Mouse (Mus musculus) MEL (cell line): Measurements from ENCODE around the gene Gm20696. TPM values are rescaled to one million over a fixed set of nuclear protein-coding genes. Genes with fewer than 3 reads are reported as not detected.

Experiments used
- DNase-seq: peaks from one replicate; pipeline ENCODE4 v3.0.0; 2011; ENCODE audit warnings: low read depth, low spot score
- H3K27ac ChIP-seq: 2 replicates; pipeline ENCODE4 v1.5.1; 2012; ENCODE audit warnings: low read depth, mild to moderate bottlenecking, control low read depth, low read length, moderate library complexity; ENCODE audit not compliant: control insufficient read depth
- H3K27me3 ChIP-seq, 2 experiments: fragments of 150-350 bp in 1 of 2; sonication (generic) in 1 of 2; 2 replicates each; pipeline ENCODE4 v1.6.1; 2012; ENCODE audit warnings: low read length in 2 of 2, mild to moderate bottlenecking in 2 of 2, improper control_type of control experiment in 1 of 2, moderate library complexity in 1 of 2; ENCODE audit not compliant: insufficient read depth in 2 of 2, control insufficient read depth in 1 of 2
- H3K36me3 ChIP-seq, 2 experiments: 2 replicates each; pipeline ENCODE4 v1.6.1; 2012 to 2014; ENCODE audit warnings: low read length in 2 of 2, improper control_type of control experiment in 1 of 2, inconsistent platforms in 1 of 2, mild to moderate bottlenecking in 1 of 2; ENCODE audit not compliant: insufficient read depth in 2 of 2, control insufficient read depth in 1 of 2
- H3K4me1 ChIP-seq, 2 experiments: fragments of 150-350 bp in 1 of 2; sonication (generic) in 1 of 2; 2 replicates each; pipeline ENCODE4 v1.6.1; 2012; ENCODE audit warnings: low read length in 2 of 2, improper control_type of control experiment in 1 of 2, mild to moderate bottlenecking in 1 of 2; ENCODE audit not compliant: insufficient read depth in 2 of 2, control insufficient read depth in 1 of 2
- H3K4me3 ChIP-seq, 2 experiments: fragments of 150-350 bp in 1 of 2; sonication (generic) in 1 of 2; 2 replicates each; pipeline ENCODE4 v1.5.1; 2012; ENCODE audit warnings: low read depth in 2 of 2, low read length in 2 of 2, mild to moderate bottlenecking in 2 of 2, moderate library complexity in 2 of 2, control low read depth in 1 of 2, improper control_type of control experiment in 1 of 2; ENCODE audit not compliant: control insufficient read depth in 1 of 2, insufficient read depth in 1 of 2
- H3K79me2 ChIP-seq: 2 replicates; pipeline ENCODE4 v1.6.1; 2012; ENCODE audit warnings: mild to moderate bottlenecking, low read length, moderate library complexity; ENCODE audit not compliant: control insufficient read depth, poor library complexity, insufficient read depth
- H3K9ac ChIP-seq: 2 replicates; pipeline ENCODE4 v1.6.1; 2012; ENCODE audit warnings: low read depth, mild to moderate bottlenecking, control low read depth, low read length, moderate library complexity; ENCODE audit not compliant: control insufficient read depth, poor library complexity, severe bottlenecking
- H3K9me3 ChIP-seq: fragments of 150-350 bp; sonication (generic); replicated peaks from 2 replicates; pipeline ENCODE4 v1.6.1; 2012; ENCODE audit warnings: mild to moderate bottlenecking, low read length, improper control_type of control experiment, moderate library complexity; ENCODE audit not compliant: insufficient read depth
- BHLHE40 ChIP-seq: IDR thresholded peaks from 2 replicates; pipeline ENCODE4 v1.6.1; 2012; ENCODE audit warnings: low read depth, mild to moderate bottlenecking, inconsistent platforms, low read length, improper control_type of control experiment, borderline replicate concordance
- CHD2 ChIP-seq: IDR thresholded peaks from 2 replicates; pipeline ENCODE4 v1.6.1; 2011; ENCODE audit warnings: low read length, improper control_type of control experiment
- CTCF ChIP-seq, 3 experiments: IDR thresholded peaks in 2 of 3; conservative IDR thresholded peaks in 1 of 3; 2 replicates each; pipeline ENCODE4 v1.5.1; 2011 to 2012; ENCODE audit warnings: low read length in 3 of 3, low read depth in 2 of 3, mild to moderate bottlenecking in 2 of 3, improper control_type of control experiment in 1 of 3, inconsistent platforms in 1 of 3, mixed read lengths in 1 of 3, moderate library complexity in 1 of 3; ENCODE audit not compliant: control insufficient read depth in 1 of 3, insufficient read depth in 1 of 3, poor library complexity in 1 of 3, severe bottlenecking in 1 of 3
- ETS1 ChIP-seq: IDR thresholded peaks from 2 replicates; pipeline ENCODE4 v1.6.1; 2012; ENCODE audit warnings: low read depth, mild to moderate bottlenecking, inconsistent platforms, low read length, improper control_type of control experiment, moderate library complexity
- GABPA ChIP-seq: IDR thresholded peaks from 2 replicates; pipeline ENCODE4 v1.6.1; 2012; ENCODE audit warnings: low read depth, mild to moderate bottlenecking, inconsistent platforms, low read length, improper control_type of control experiment, moderate library complexity
- GATA1 ChIP-seq: IDR thresholded peaks from 2 replicates; pipeline ENCODE4 v1.6.1; 2011; ENCODE audit warnings: low read depth, low read length, improper control_type of control experiment
- HCFC1 ChIP-seq: IDR thresholded peaks from 2 replicates; pipeline ENCODE4 v1.6.1; 2012; ENCODE audit warnings: low read depth, mild to moderate bottlenecking, inconsistent platforms, low read length, improper control_type of control experiment, moderate library complexity
- KAT2A ChIP-seq: conservative IDR thresholded peaks from 2 replicates; pipeline ENCODE4 v1.6.1; 2012; ENCODE audit warnings: low read depth, low read length, improper control_type of control experiment, inconsistent platforms
- MAFK ChIP-seq: IDR thresholded peaks from 2 replicates; pipeline ENCODE4 v1.6.1; 2011; ENCODE audit warnings: low read depth, mild to moderate bottlenecking, low read length, improper control_type of control experiment, borderline replicate concordance
- MAX ChIP-seq: IDR thresholded peaks from 2 replicates; pipeline ENCODE4 v1.6.1; 2011; ENCODE audit warnings: low read length, improper control_type of control experiment
- MAZ ChIP-seq: IDR thresholded peaks from 2 replicates; pipeline ENCODE4 v1.6.1; 2012; ENCODE audit warnings: low read depth, mild to moderate bottlenecking, inconsistent platforms, low read length, improper control_type of control experiment
- MXI1 ChIP-seq: IDR thresholded peaks from 2 replicates; pipeline ENCODE4 v1.6.1; 2011; ENCODE audit warnings: mild to moderate bottlenecking, low read depth, low read length, improper control_type of control experiment
- MYB ChIP-seq: IDR thresholded peaks from 2 replicates; pipeline ENCODE4 v1.6.1; 2011; ENCODE audit warnings: mild to moderate bottlenecking, low read depth, low read length, improper control_type of control experiment
- MYC ChIP-seq: IDR thresholded peaks from 2 replicates; pipeline ENCODE4 v1.6.1; 2011; ENCODE audit warnings: low read depth, mild to moderate bottlenecking, low read length, improper control_type of control experiment, moderate library complexity
- NRF1 ChIP-seq: IDR thresholded peaks from 2 replicates; pipeline ENCODE4 v1.6.1; 2014; ENCODE audit warnings: low read depth, mild to moderate bottlenecking, inconsistent platforms, low read length, improper control_type of control experiment, moderate library complexity; ENCODE audit not compliant: poor library complexity, insufficient read depth, severe bottlenecking
- POLR2A ChIP-seq, 2 experiments: IDR thresholded peaks; 2 replicates each; pipeline ENCODE4 v1.6.1; 2011 to 2012; ENCODE audit warnings: low read length in 2 of 2, mild to moderate bottlenecking in 2 of 2, control low read depth in 1 of 2, improper control_type of control experiment in 1 of 2, low read depth in 1 of 2, moderate library complexity in 1 of 2; ENCODE audit not compliant: control insufficient read depth in 1 of 2, insufficient read depth in 1 of 2, poor library complexity in 1 of 2
- POLR2AphosphoS2 ChIP-seq: IDR thresholded peaks from 2 replicates; pipeline ENCODE4 v1.6.1; 2011; ENCODE audit warnings: low read length, improper control_type of control experiment
- RAD21 ChIP-seq: IDR thresholded peaks from 2 replicates; pipeline ENCODE4 v1.6.1; 2011; ENCODE audit warnings: mild to moderate bottlenecking, low read depth, low read length, improper control_type of control experiment
- SIN3A ChIP-seq: IDR thresholded peaks from 2 replicates; pipeline ENCODE4 v1.6.1; 2012; ENCODE audit warnings: low read length, improper control_type of control experiment, inconsistent platforms
- SMC3 ChIP-seq: IDR thresholded peaks from 2 replicates; pipeline ENCODE4 v1.6.1; 2011; ENCODE audit warnings: low read depth, low read length, improper control_type of control experiment
- TAL1 ChIP-seq: IDR thresholded peaks from 2 replicates; pipeline ENCODE4 v1.6.1; 2012; ENCODE audit warnings: mild to moderate bottlenecking, inconsistent platforms, low read length, moderate library complexity, mixed read lengths
- TBP ChIP-seq: IDR thresholded peaks from 2 replicates; pipeline ENCODE4 v1.8.0; 2011; ENCODE audit warnings: low read depth, low read length, improper control_type of control experiment
- TCF12 ChIP-seq: IDR thresholded peaks from 2 replicates; pipeline ENCODE4 v1.6.1; 2014; ENCODE audit warnings: low read depth, mild to moderate bottlenecking, inconsistent platforms, low read length, improper control_type of control experiment, moderate library complexity
- UBTF ChIP-seq: IDR thresholded peaks from 2 replicates; pipeline ENCODE4 v1.6.1; 2012; ENCODE audit warnings: low read depth, mild to moderate bottlenecking, inconsistent platforms, low read length, improper control_type of control experiment, moderate library complexity, borderline replicate concordance; ENCODE audit not compliant: insufficient read depth
- USF1 ChIP-seq: IDR thresholded peaks from 2 replicates; pipeline ENCODE4 v1.6.1; 2014; ENCODE audit warnings: low read depth, mild to moderate bottlenecking, inconsistent platforms, low read length, improper control_type of control experiment, moderate library complexity
- USF2 ChIP-seq, 2 experiments: IDR thresholded peaks; 2 replicates each; pipeline ENCODE4 v1.6.1; 2011 to 2012; ENCODE audit warnings: improper control_type of control experiment in 2 of 2, low read length in 2 of 2, borderline replicate concordance in 1 of 2, inconsistent platforms in 1 of 2, low read depth in 1 of 2, mild to moderate bottlenecking in 1 of 2; ENCODE audit not compliant: insufficient read depth in 1 of 2
- ZC3H11A ChIP-seq: IDR thresholded peaks from 2 replicates; pipeline ENCODE4 v1.6.1; 2012; ENCODE audit warnings: low read depth, mild to moderate bottlenecking, inconsistent platforms, low read length, improper control_type of control experiment
- ZNF384 ChIP-seq: IDR thresholded peaks from 2 replicates; pipeline ENCODE4 v1.6.1; 2012; ENCODE audit warnings: low read depth, mild to moderate bottlenecking, inconsistent platforms, low read length, improper control_type of control experiment
- polyA plus RNA-seq, 2 experiments: library from polyadenylated mRNA; stranded (reverse) in 1 of 2; unstranded in 1 of 2; fragments of >175 nt in 1 of 2; fragments of >200 nt in 1 of 2; gene quantifications; 2 replicates each; pipeline versions ENCODE4 v1.2.1 to v1.2.4; 2012; ENCODE audit warnings: low replicate concordance in 2 of 2, low read depth in 1 of 2; ENCODE audit not compliant: insufficient read length in 2 of 2, insufficient read depth in 1 of 2, missing spikeins in 1 of 2
- total RNA-seq: library from RNA; depleted of rRNA; stranded (reverse); fragments of 300-350 nt; gene quantifications from 2 replicates; pipeline ENCODE4 v1.2.3, GENCODE M21; 2012

The Gm20696 gene
- total and polyA plus RNA-seq, 3 experiments, result 0.07 to 0.39 TPM; not detected in 1

- no peak for TF ChIP-seq MAZ
- TF ChIP-seq HCFC1, result no peak
- no peak for TF ChIP-seq TBP
- TF ChIP-seq ZC3H11A, result peak; percentile 62
- TF ChIP-seq TAL1, result no peak
Measured at GRCm38 (mm10) chr6:99525351-99525750, 141.2 kb downstream of the Gm20696 start (continued).

DNA sequence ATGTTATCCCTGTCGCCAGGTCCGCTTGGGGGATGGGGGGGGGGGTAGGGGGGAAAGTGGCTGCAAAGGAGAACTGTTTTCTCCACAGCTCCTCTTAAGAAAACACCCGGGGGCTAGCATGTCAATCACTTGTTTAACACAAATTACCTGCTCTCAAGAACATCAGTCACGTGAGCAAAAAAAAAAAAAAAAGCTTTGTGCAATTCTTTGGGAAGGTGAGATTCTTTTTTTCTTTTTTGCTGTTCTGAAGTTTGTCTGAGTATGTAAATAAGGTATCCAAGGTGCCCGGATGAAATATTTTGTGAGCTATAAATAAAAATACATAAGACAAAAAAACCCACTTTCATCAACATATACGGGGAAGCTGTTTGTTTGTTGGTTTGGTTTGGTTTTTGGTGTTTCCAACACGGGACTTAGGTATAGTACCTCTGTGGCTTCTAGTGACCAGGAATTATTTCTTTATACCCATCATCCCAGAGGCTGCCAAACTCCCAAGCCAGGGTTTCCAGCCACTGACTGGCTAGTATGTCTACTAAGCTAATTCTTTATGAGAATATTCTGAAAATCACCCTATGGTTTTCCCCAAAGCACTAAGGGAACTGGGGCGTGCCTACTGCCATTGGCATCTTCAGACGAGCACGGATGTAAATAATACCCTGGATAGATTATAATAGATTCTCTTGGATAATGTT lies 142.8 kb downstream of the Gm20696 start:
- H3K27ac ChIP-seq, result peak overlapping the region; percentile 95; the same call in 1 of the 2 replicates
- H3K36me3 ChIP-seq, result no peaks in the 10 kb centered on the region
- DNase-seq, result peak; percentile 34
- peaks cover 12% of the 10 kb centered on the region; the same call in 1 of the 2 replicates for H3K79me2 ChIP-seq
- no peaks in the 10 kb centered on the region for H3K27me3 ChIP-seq
- H3K9me3 ChIP-seq, result no peaks in the 10 kb centered on the region
- no peaks in the 10 kb centered on the region; a peak in 1 of 4 replicates for H3K4me1 ChIP-seq
- peak overlapping the region; percentile 96 for H3K9ac ChIP-seq
- TF ChIP-seq GATA1 (no peak), POLR2AphosphoS2 (no peak), MAX (no peak), ETS1 (no peak), BHLHE40 (peak; percentile 85), USF2 (IDR thresholded peaks at IDR 0.05; ENCODE audit: borderline replicate concordance in 1 of 2, insufficient read depth in 1 of 2, low read depth in 1 of 2, low read length in 2 of 2) (peak in 1 of 2 experiments; percentile 55; a peak in 1 of 4 replicates), CTCF (IDR thresholded peaks at IDR 0.05 in 2 of 3, conservative IDR thresholded peaks at IDR 0.05 in 1 of 3; ENCODE audit: control insufficient read depth in 1 of 3, insufficient read depth in 1 of 3, low read depth in 2 of 3, low read length in 3 of 3, poor library complexity in 1 of 3, severe bottlenecking in 1 of 3) (no peak), MYB (no peak), CHD2 (no peak), MYC (no peak), TBP (no peak), TCF12 (no peak), POLR2A (IDR thresholded peaks at IDR 0.05; ENCODE audit: control insufficient read depth in 1 of 2, insufficient read depth in 1 of 2, low read depth in 1 of 2, low read length in 2 of 2, poor library complexity in 1 of 2) (no peak), MXI1 (no peak), GABPA (no peak), SMC3 (no peak), SIN3A (no peak), RAD21 (no peak), UBTF (no peak), KAT2A (no peak), USF1 (peak; percentile 90), ZNF384 (peak; percentile 93), ZC3H11A (no peak), NRF1 (no peak), MAFK (no peak)
- peak overlapping the region; percentile 99 to 100 for H3K4me3 ChIP-seq
